Mouse (Mus musculus) heart, embryonic 12.5 days (tissue): ENCODE data around the gene P2rx1. TPM values are rescaled to one million over a fixed set of nuclear protein-coding genes. Genes with fewer than 3 reads are reported as not detected.

ENCODE experiments used
- ATAC-seq: fragments of 200-750 bp; cut with Nextera tagmentation; 2 replicates; pipeline ENCODE4 v1.8.0; 2017; ENCODE audit warnings: moderate TSS enrichment, moderate library complexity; ENCODE audit not compliant: insufficient number of reproducible peaks, low FRiP score
- H3K27ac ChIP-seq: fragments of 300-500 bp; sonication (generic); 2 replicates; pipeline ENCODE4 v1.5.1; 2016; ENCODE audit warnings: mild to moderate bottlenecking, moderate library complexity; ENCODE audit not compliant: poor library complexity, severe bottlenecking
- H3K27me3 ChIP-seq: fragments of 300-500 bp; sonication (generic); replicated peaks from 2 replicates; pipeline ENCODE4 v1.6.1; 2016; ENCODE audit warnings: mild to moderate bottlenecking, moderate library complexity
- H3K36me3 ChIP-seq: fragments of 300-500 bp; sonication (generic); 2 replicates; pipeline ENCODE4 v1.6.1; 2016; ENCODE audit warnings: mild to moderate bottlenecking, moderate library complexity
- H3K4me1 ChIP-seq: fragments of 300-500 bp; sonication (generic); replicated peaks from 2 replicates; pipeline ENCODE4 v1.6.1; 2016; ENCODE audit warnings: mild to moderate bottlenecking
- H3K4me2 ChIP-seq: fragments of 300-500 bp; sonication (generic); 2 replicates; pipeline ENCODE4 v1.6.1; 2016; ENCODE audit warnings: mild to moderate bottlenecking, moderate library complexity
- H3K4me3 ChIP-seq: fragments of 300-500 bp; sonication (generic); 2 replicates; pipeline ENCODE4 v1.5.1; 2016; ENCODE audit warnings: mild to moderate bottlenecking
- H3K9ac ChIP-seq: fragments of 300-500 bp; sonication (generic); 2 replicates; pipeline ENCODE4 v1.6.1; 2016; ENCODE audit warnings: mild to moderate bottlenecking, moderate library complexity
- H3K9me3 ChIP-seq: fragments of 300-500 bp; sonication (generic); replicated peaks from 2 replicates; pipeline ENCODE4 v1.6.1; 2016; ENCODE audit warnings: mild to moderate bottlenecking, moderate library complexity
- WGBS: fragments of 180-500 bp; shearing (Covaris S2); methylation state at CpG from one replicate; pipeline ENCODE4 v1.1.7; 2016; 5-methylcytosine and 5-hydroxymethylcytosine counted together
- polyA plus RNA-seq: library from polyadenylated mRNA; unstranded; fragments of >200 nt; fragmentation: Nextera tagmentation; extraction: Ambion mirVana; gene quantifications from 2 replicates; pipeline ENCODE4 v1.2.1, GENCODE M21; 2016

Gene P2rx1
- polyA plus RNA-seq, 1 experiment from 2014 or later, result 2.2 TPM

- Histone ChIP-seq H3K9ac (no peak overlapping the region), H3K9me3 (no peaks in the 10 kb centered on the region), H3K27me3 (no peaks in the 10 kb centered on the region), H3K4me2 (no peak overlapping the region), H3K4me1 (peaks cover 36% of the 10 kb centered on the region), H3K4me3 (no peak overlapping the region), H3K36me3 (no peaks in the 10 kb centered on the region), H3K27ac (no peak overlapping the region)
- no peak for ATAC-seq
- WGBS, result 78% methylated on average over 6 of the region's 6 CpGs
These were observed 9.9 kb upstream of the P2rx1 start for GRCm38 (mm10) chr11:72989044-72989443.

GRCm38 (mm10) chr11:72990688-72991087 lies 8.2 kb upstream of the P2rx1 start:
- Histone ChIP-seq H3K27ac (no peak overlapping the region), H3K9ac (no peak overlapping the region), H3K9me3 (no peaks in the 10 kb centered on the region), H3K4me1 (peaks cover 36% of the 10 kb centered on the region), H3K4me2 (no peak overlapping the region), H3K27me3 (no peaks in the 10 kb centered on the region), H3K36me3 (no peaks in the 10 kb centered on the region), H3K4me3 (no peak overlapping the region)
- ATAC-seq, result no peak
- 81% methylated on average over 9 of the region's 9 CpGs for WGBS

- Histone ChIP-seq H3K9ac (no peak overlapping the region), H3K4me2 (no peak overlapping the region), H3K9me3 (no peaks in the 10 kb centered on the region), H3K4me3 (no peak overlapping the region), H3K27ac (no peak overlapping the region), H3K4me1 (peaks cover 39% of the 10 kb centered on the region), H3K27me3 (no peaks in the 10 kb centered on the region), H3K36me3 (no peaks in the 10 kb centered on the region)
- ATAC-seq, result no peak
- WGBS, result 49% methylated on average over 9 of the region's 9 CpGs
These were observed 6.9 kb upstream of the P2rx1 start for GRCm38 (mm10) chr11:72991961-72992360.

GRCm38 (mm10) chr11:72996346-72996745 lies 2.6 kb upstream of the P2rx1 start:
- WGBS, result 82% methylated on average over 6 of the region's 6 CpGs
- Histone ChIP-seq H3K36me3 (no peaks in the 10 kb centered on the region), H3K9ac (no peak overlapping the region), H3K4me2 (no peak overlapping the region), H3K4me1 (peaks cover 31% of the 10 kb centered on the region), H3K27me3 (no peaks in the 10 kb centered on the region), H3K27ac (no peak overlapping the region), H3K4me3 (no peak overlapping the region), H3K9me3 (no peaks in the 10 kb centered on the region)
- no peak for ATAC-seq

GRCm38 (mm10) chr11:72996781-72997180 lies 2.1 kb upstream of the P2rx1 start:
- 71% methylated on average over 2 of the region's 2 CpGs for WGBS
- no peak for ATAC-seq

GRCm38 (mm10) chr11:72997529-72998326 lies 1.2 kb upstream of the P2rx1 start:
- 48% methylated on average over 13 of the region's 13 CpGs for WGBS
- H3K4me2 ChIP-seq, result no peak overlapping the region
- no peak overlapping the region for H3K9ac ChIP-seq
- H3K27me3 ChIP-seq, result no peaks in the 10 kb centered on the region
- no peak overlapping the region for H3K4me3 ChIP-seq
- no peak for ATAC-seq
- no peak overlapping the region for H3K27ac ChIP-seq
- peaks cover 25% of the 10 kb centered on the region for H3K4me1 ChIP-seq
- H3K36me3 ChIP-seq, result no peaks in the 10 kb centered on the region
- no peaks in the 10 kb centered on the region for H3K9me3 ChIP-seq

More at GRCm38 (mm10) chr11:72996781-72997180, 2.1 kb upstream of the P2rx1 start:
- Histone ChIP-seq H3K9ac (no peak overlapping the region), H3K4me1 (peaks cover 31% of the 10 kb centered on the region), H3K36me3 (no peaks in the 10 kb centered on the region), H3K4me3 (no peak overlapping the region), H3K4me2 (no peak overlapping the region), H3K27ac (no peak overlapping the region), H3K27me3 (no peaks in the 10 kb centered on the region), H3K9me3 (no peaks in the 10 kb centered on the region)

- H3K27me3 ChIP-seq, result no peaks in the 10 kb centered on the region
- no peak overlapping the region for H3K9ac ChIP-seq
- no peak overlapping the region for H3K4me2 ChIP-seq
- WGBS, result 9% methylated on average over 6 of the region's 6 CpGs
- no peak overlapping the region for H3K27ac ChIP-seq
- H3K9me3 ChIP-seq, result no peaks in the 10 kb centered on the region
- H3K36me3 ChIP-seq, result no peaks in the 10 kb centered on the region
- H3K4me3 ChIP-seq, result no peak overlapping the region
- H3K4me1 ChIP-seq, result peaks cover 27% of the 10 kb centered on the region
- ATAC-seq, result no peak
These were observed 2.1 kb downstream of the P2rx1 start for GRCm38 (mm10) chr11:73001029-73001428.

GRCm38 (mm10) chr11:73006377-73006776 lies 7.5 kb downstream of the P2rx1 start:
- Histone ChIP-seq H3K27ac (peak overlapping the region; percentile 45), H3K4me1 (peaks cover 26% of the 10 kb centered on the region), H3K4me2 (no peak overlapping the region), H3K9me3 (no peaks in the 10 kb centered on the region), H3K36me3 (no peaks in the 10 kb centered on the region), H3K27me3 (peaks cover 30% of the 10 kb centered on the region), H3K9ac (0 out of 2 replicates have a peak overlapping the region, but pooled peaks have one; percentile 9), H3K4me3 (no peak overlapping the region)
- WGBS, result 7% methylated on average over 2 of the region's 2 CpGs
- 0 out of 2 replicates have a peak, but pooled peaks have one; percentile 19 for ATAC-seq

GRCm38 (mm10) chr11:73007113-73007512 lies 8.2 kb downstream of the P2rx1 start:
- H3K9ac ChIP-seq, result no peak overlapping the region
- H3K9me3 ChIP-seq, result no peaks in the 10 kb centered on the region
- no peak overlapping the region for H3K4me2 ChIP-seq
- H3K36me3 ChIP-seq, result no peaks in the 10 kb centered on the region
- H3K4me3 ChIP-seq, result no peak overlapping the region
- WGBS, result 53% methylated on average over 3 of the region's 3 CpGs
- peaks cover 26% of the 10 kb centered on the region for H3K4me1 ChIP-seq
- H3K27me3 ChIP-seq, result peaks cover 30% of the 10 kb centered on the region
- H3K27ac ChIP-seq, result no peak overlapping the region
- ATAC-seq, result no peak

- H3K4me3 ChIP-seq, result no peak overlapping the region
- peaks cover 30% of the 10 kb centered on the region for H3K27me3 ChIP-seq
- H3K9ac ChIP-seq, result no peak overlapping the region
- no peak for ATAC-seq
- no peaks in the 10 kb centered on the region for H3K36me3 ChIP-seq
- peaks cover 26% of the 10 kb centered on the region for H3K4me1 ChIP-seq
- H3K9me3 ChIP-seq, result no peaks in the 10 kb centered on the region
- no peak overlapping the region for H3K27ac ChIP-seq
- no peak overlapping the region for H3K4me2 ChIP-seq
- WGBS, result 44% methylated on average over 11 of the region's 11 CpGs
These were observed 9.0 kb downstream of the P2rx1 start for GRCm38 (mm10) chr11:73007698-73008481.

- Histone ChIP-seq H3K27me3 (peaks cover 37% of the 10 kb centered on the region), H3K9me3 (no peaks in the 10 kb centered on the region), H3K4me1 (peaks cover 26% of the 10 kb centered on the region), H3K4me2 (no peak overlapping the region), H3K27ac (no peak overlapping the region), H3K9ac (no peak overlapping the region), H3K4me3 (no peak overlapping the region), H3K36me3 (no peaks in the 10 kb centered on the region)
- 66% methylated on average over 2 of the region's 2 CpGs for WGBS
- no peak for ATAC-seq
These were observed 9.9 kb downstream of the P2rx1 start for GRCm38 (mm10) chr11:73008826-73009225.
